Comparison of ENCODE assay signal across 11 mouse cellular contexts in genomic region chr3:79984542-79984941, GRCm38 (mm10).
DNase-seq lines count a peak whose midpoint lies in the region; ATAC-seq and TF ChIP-seq lines count a peak whose summit lies in the region.
"Had no signal": no experiment of that assay in that cellular context is flagged by ENCODE, and none has a peak within 500 bp of the region (broad histone marks: within the 10 kb centered on the region; RNA-seq: fewer than 3 reads in every experiment).

No protein-coding gene starts in this region.

- H3K36me3 ChIP-seq in heart, embryonic 15.5 days = no peaks in the 10 kb centered on the region
- H3K36me3 ChIP-seq: lung, embryonic 15.5 days had no signal

- ATAC-seq in heart, embryonic 15.5 days (replicated peaks; ENCODE audit: insufficient number of reproducible peaks, insufficient read depth, low FRiP score, low read depth) = no peak; the same call in 1 of the 2 replicates
- ATAC-seq: forebrain, embryonic 16.5 days; intestine, embryonic 16.5 days had no signal

- H3K27ac ChIP-seq in heart, embryonic 15.5 days = peak overlapping the region; percentile 25
- no peak overlapping the region for H3K27ac ChIP-seq in cerebellum, adult 2 months (ENCODE audit: insufficient read depth, low read length)
- H3K27ac ChIP-seq: lung, embryonic 15.5 days had no signal

- DNase-seq in 416B (ENCODE audit: low read depth) = peak; percentile 67
- peak; percentile 4 for DNase-seq in CD4-positive helper T cell, adult 2 months (ENCODE audit: low read depth, low spot score)
- peak; percentile 38 for DNase-seq in lung, postnatal 10 days
- no peak for DNase-seq in kidney, postnatal 10 days
- no peak for DNase-seq in cerebellum, adult 2 months
- DNase-seq in urinary bladder, postnatal 36 days (ENCODE audit: low spot score in 2 of 2) = no peak
- DNase-seq: cerebellum, postnatal 25 days had no signal

- peaks cover 23% of the 10 kb centered on the region for H3K4me1 ChIP-seq in heart, embryonic 15.5 days (replicated peaks)
- H3K4me1 ChIP-seq in cerebellum, adult 2 months (ENCODE audit: control insufficient read depth, insufficient read depth, low read length) = no peaks in the 10 kb centered on the region
- H3K4me1 ChIP-seq: lung, embryonic 15.5 days had no signal

- no peaks in the 10 kb centered on the region for H3K27me3 ChIP-seq in heart, embryonic 15.5 days
- no peaks in the 10 kb centered on the region for H3K27me3 ChIP-seq in cerebellum, adult 2 months (ENCODE audit: control insufficient read depth, insufficient read depth, low read length)
- H3K27me3 ChIP-seq: lung, embryonic 15.5 days had no signal

- no peak for TF ChIP-seq POLR2A in cerebellum, adult 2 months (IDR thresholded peaks at IDR 0.05; ENCODE audit: borderline replicate concordance, insufficient read depth, low read length)

- H3K4me3 ChIP-seq in heart, embryonic 15.5 days = no peak overlapping the region
- no peak overlapping the region for H3K4me3 ChIP-seq in cerebellum, adult 2 months (replicated peaks; ENCODE audit: insufficient read depth, low read depth, low read length)
- H3K4me3 ChIP-seq: lung, embryonic 15.5 days had no signal

- WGBS in heart, embryonic 15.5 days = 26% methylated on average over 1 of the region's 1 CpGs
- 73% methylated on average over 1 of the region's 1 CpGs for WGBS in cerebellum, adult 2 months

- no peak for TF ChIP-seq CTCF in cerebellum, adult 2 months (IDR thresholded peaks at IDR 0.05; ENCODE audit: borderline replicate concordance, insufficient read depth, low read depth, low read length)

- H3K9ac ChIP-seq in heart, embryonic 15.5 days = no peak overlapping the region
- H3K9ac ChIP-seq: lung, embryonic 15.5 days had no signal

- H3K4me2 ChIP-seq in heart, embryonic 15.5 days = no peak overlapping the region
- H3K4me2 ChIP-seq: lung, embryonic 15.5 days had no signal

- no peaks in the 10 kb centered on the region for H3K9me3 ChIP-seq in heart, embryonic 15.5 days (replicated peaks)
- H3K9me3 ChIP-seq: lung, embryonic 15.5 days had no signal

Comparison
In these comparisons a context has a peak if more than half of its experiments do, and no peak if none do; other contexts are left out.
1. DNase-seq: peak in 416B (single experiment), CD4-positive helper T cell, adult 2 months (single experiment) and lung, postnatal 10 days (single experiment); none in kidney, postnatal 10 days (single experiment), cerebellum, adult 2 months (0 of 2) and urinary bladder, postnatal 36 days (0 of 2).